Mouse (Mus musculus) embryonic fibroblast, embryonic 13.5 days (primary cell): ENCODE measurements around the gene Gucy2c.

ENCODE experiments used
- CTCF ChIP-seq: IDR thresholded peaks from 2 replicates; pipeline ENCODE4 v1.5.1; 2011; ENCODE audit warnings: mild to moderate bottlenecking, control low read depth, low read length, moderate library complexity, borderline replicate concordance; ENCODE audit not compliant: insufficient read depth
- POLR2A ChIP-seq: IDR thresholded peaks from 2 replicates; pipeline ENCODE4 v1.6.1; 2011; ENCODE audit warnings: low read depth, mild to moderate bottlenecking, control low read depth, low read length, moderate library complexity

DNA sequence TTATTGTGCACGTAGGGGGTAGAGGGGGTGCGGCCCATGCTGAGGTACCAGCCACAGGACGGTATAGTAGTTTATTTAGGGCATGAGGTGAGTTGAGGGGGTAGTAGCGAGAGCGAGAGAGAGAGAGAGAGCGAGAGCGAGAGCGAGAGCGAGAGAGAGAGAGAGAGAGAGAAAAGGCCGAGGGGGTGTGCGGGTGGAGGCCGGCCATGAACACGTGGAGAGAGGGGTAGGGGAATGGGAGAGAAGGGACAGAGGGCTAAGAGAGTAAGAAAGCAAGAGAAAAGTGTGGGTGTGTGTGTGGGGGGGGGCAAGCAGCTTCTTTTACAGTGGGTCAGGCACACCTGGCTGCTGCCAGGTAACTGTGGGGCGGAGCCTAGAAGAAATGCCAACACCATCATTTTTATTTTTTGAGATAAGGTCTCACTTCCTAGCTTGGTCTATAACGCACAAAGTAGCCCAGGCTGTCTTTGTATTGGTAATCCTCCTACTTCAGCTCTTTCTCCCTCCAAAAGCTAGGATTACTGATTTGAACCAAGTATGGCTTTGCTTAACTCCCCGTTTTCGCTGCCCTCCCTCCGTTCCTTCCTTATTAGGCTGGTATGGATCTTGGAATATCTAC lies 25.9 kb upstream of the Gucy2c start:
- TF ChIP-seq CTCF (no peak), POLR2A (no peak)
